Mouse (Mus musculus): ENCODE data around the gene Rab11fip4. TPM values are rescaled to one million over a fixed set of nuclear protein-coding genes. Genes with fewer than 3 reads are reported as not detected.

The Rab11fip4 gene
- total RNA-seq, 2 experiments from 2014 or later, result 169 to 172 TPM

DNA sequence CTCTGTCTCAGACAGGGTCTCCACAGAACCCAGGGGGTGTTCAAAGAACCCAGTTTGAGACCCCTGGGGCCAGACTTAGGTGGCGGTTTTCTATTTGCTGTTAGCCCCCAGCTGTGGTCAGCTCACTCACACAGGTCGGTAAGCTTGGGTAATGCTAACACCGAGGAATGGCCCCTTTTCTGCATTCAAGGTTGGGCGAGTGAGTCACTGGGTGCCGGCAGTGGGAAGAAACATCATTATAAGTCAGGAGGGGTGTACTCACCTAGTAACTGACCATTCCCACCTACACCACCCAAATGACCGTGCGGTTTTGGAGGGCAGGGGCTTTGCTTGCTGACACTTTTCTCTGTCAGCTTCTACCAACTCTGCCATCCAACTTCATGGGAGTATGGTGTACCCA, 64.6 kb downstream of the Rab11fip4 start:
- no peak for DNase-seq

DNA sequence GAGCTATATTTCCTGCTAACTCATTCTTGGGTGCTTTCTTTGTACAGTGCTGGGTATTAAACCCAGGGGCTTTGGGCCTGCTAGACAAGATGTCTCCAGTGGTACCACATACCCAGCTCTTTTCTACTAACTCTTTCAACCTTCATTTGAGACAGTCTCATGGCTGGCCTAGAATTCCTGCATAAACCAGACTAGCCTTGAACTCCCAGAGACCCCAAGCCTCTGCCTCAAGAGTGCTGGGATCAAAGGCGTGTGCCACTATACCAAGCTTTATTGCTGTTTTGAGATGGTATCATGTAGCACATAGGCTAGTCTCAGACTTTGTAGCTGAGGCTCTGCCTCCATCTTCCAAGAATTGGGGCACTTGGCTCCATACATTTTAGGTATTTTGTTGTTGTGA, 65.5 kb downstream of the Rab11fip4 start:
- no peak for DNase-seq

DNA sequence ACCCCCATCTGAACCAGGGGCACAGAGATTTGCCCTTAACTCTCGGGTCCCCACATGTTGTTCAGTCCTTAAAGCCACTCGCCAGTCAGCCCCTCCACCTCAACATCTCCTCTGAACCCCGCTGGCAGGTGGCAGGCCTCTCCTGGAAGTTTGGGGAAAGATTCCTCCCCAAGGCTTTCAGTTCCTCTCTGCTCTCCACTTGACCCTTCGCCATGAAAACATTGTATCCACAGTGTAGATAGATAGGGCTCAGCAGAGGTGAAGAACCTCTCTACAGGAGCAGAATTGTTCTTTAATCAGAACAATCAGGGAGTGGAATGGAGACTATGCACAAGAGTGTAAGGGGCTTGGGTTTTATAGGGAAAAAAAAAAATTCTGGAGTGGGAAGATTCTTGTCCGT, 66.0 kb downstream of the Rab11fip4 start:
- no peak for DNase-seq

DNA sequence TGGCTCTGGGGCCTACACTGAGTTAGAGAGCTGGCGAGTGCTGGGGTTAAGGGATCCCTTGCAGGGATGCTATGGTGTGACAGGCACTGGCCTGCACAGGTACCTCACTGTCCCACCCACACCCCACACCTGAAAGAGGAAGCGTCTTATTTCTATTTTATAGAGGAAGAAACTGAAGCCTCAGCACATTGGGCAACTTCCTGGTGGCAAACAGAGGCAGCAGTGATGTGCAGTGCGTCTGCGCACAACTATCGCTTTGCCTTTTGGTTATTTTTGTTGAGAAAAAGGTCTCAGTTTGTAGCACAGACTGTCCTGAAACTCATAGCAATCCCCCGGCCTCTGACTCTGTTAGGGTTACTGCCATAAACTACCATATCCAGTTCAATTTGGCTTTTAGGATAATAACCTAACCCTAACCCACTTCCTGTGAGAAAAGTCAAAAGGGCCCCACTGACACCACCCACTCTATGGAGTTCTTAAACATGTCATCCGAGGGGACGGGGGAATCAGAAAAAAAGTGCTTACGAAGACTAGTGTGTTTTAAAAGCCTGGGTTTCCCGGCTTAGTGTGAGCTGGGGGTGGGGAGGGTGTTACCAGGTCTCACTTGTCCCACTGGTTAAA, 67.3 kb downstream of the Rab11fip4 start:
- DNase-seq, result no peak

DNA sequence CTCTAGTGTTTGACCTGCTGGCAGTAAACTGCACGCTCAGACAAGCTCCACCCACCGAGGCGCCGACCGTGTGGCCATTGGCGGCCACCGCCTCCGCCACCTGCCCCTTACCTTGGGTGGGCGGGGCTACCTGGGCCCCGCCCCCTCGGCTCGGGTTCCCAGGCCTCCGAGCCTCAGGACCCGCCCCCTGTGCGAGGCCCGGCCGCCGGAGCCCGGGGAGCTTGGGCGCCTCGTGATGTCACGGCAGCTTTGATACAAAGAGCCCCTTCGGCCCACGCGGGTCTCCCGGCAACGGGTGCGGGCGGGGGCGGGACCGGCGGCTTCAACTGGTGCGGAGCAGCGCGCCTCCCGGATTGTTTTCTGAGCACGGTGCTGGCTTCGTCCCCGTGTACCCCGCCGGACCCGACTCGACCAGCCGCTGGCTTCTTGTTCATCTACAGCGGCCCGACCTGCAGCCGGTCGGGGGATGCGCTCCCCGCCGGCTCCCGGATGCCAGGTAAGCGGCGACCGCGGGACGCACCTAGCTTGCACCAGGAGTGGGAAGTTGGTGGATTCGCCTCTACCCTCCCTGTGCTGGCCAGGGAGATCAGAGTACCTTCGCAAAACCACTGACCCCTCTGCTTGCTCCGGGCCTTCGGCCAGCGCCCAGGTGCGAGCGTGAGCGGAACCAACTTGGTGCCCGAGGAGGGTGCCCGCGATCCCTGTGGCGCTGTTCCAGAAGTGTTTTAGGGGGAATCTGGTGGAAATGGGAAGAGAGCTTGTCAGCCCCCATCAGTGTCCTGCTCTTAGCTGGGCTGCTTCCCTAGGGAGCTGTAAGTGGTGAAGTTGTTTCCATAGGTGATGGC, 69.6 kb downstream of the Rab11fip4 start:
- peak; percentile 69 to 78 for DNase-seq

DNA sequence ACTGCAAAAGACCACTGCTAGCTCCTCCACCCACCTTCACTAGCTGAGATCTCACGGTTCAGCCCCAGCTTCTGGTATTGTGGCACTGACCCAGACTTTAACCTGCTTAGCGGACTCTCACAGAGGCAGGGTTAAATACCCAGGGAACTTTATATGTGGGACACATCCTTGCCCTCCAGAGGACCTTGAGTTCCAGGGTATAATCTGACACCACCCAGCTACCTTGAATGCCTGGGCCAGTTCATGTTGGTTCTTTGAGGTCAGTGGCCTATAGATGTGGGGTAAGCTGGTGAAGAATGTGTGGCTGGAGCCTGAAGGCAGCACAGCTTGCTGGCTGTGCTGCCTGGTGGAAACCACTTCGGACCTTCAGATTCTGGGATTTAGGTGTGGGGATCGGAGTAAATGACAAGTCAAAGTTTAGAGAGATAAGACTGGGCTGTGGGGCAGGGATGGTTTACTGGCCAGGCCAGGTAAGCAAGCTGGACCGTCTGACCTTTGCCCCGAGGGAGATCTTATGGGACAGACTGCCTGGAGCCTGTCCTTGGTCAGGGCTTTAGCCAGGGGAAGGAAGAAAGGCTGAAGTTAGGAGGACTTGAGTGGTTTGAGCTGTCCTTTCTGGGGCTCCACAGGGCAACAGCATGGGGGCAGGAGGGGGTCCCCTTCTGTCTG, 71.0 kb downstream of the Rab11fip4 start:
- DNase-seq, result no peak

DNA sequence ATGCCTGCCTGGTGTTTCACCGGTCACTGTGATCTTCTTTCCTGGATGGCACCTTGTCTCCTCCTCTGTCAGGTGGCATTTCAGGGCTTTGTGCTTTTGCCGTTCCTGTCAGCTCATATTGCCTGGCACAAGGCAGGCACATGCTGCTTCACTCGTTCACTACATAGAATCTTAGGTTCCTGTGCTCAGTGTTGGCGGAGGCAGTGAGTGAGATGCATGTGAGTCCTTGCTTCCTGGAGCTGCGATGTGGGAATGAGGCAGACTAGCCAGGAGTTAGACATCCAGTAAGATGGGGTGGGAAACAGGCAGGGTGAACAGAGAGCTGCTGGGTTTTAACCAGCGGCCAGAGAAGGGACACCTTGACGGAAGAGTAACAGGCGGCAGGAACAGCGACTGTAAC, 72.1 kb downstream of the Rab11fip4 start:
- no peak for DNase-seq

DNA sequence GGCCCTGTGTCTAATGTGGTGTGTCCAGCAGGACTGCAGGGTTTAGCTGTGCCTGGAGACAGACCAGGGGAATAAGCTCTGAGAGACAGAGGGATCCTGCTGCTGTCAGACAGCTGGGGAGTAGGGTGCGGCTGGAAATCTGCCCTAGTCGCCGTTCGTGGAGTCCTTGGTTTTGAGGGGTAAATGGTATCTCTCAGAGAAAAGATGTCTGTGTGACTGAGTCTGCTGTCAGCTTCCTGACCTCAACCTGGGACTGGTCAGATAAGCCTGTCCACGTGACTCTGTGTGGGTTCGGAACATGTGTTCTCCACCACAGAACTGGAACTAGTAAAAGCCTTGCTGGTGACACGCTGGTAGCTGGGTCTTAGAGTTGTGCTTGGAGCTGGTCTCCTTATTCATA, 72.6 kb downstream of the Rab11fip4 start:
- no peak for DNase-seq

DNA sequence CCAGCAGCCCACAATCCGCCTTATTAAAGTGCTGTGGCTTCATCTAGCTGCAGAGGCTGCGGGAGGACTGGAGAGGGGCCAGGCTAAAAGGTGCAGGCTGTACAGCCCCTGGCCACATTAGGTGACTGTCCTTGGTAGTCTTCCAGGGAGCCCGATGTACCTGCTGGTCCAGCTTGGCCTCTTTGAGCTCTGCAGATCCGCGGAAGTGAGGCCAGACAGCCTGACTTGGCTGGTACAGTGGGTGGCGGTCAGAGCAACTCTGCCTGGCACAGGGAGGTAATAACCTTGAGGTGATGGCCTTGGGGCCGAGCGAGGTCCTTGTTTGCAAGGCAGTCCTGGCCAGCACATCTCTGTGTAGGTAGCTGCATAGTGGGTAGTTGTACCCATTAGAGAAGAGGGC, 75.5 kb downstream of the Rab11fip4 start:
- DNase-seq, result no peak

DNA sequence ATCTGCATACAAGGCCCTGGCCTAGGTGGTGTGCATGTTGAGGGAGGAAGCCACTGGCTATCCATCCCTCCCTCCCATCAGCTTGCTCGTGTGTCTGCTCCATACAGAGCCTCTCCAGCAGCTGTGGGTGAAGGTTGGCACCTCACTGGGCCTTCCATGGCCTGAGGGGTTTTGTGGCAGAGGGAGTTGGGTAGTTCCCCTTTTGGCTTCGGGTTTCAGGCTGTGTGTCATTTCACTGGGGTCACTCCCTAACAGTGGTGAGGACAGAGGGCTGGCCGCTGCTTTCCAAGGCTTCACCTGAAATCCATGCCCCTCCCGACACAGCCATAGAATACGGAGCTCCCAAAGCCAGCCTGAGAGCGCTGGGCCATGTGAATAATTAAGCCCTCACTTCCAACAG, 78.2 kb downstream of the Rab11fip4 start:
- no peak for DNase-seq

DNA sequence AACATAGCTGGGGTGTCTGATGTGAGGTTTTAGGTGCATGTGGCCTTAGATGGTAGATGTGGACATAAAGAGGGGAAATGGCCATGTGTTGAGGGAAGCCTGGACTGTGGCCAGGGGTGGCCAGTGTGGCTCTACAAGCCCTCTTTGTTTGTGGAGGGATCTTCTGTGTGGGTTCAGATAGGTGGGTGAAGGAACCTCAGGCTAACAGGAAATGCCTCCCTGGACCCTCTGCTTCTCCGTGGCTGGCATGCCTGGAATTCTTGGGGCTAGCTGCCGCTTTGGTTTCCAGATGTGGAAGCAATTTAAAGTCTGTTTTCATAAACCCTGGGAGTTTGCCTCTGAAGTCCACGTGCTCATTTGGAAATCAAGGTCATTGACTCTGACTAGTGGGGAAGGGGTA, 78.9 kb downstream of the Rab11fip4 start:
- no peak for DNase-seq

DNA sequence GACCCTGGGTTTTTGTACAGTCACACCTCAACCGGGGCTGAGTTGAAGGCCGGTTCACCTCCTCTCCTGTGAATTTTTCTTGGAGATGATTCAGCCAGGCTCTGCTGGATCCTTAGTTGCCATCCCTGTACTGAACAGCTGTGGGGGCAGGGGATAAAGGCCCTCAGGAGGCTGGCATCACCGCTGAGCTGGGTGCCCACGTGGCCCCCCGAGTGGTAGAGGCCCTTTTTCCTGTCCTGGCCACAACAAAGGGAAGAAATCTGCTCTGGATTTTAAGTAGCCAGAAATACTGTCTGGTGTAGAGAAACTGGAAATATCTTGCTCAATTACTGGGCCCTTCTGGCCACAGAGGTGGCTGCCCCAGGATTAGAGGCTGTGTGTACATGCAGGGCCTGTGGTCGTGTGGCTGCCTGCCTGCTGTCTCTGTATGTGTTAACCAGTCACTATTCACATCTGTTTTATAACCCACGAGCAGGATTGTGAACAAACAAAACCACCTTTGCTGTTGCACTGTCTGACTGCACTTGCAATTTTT, 79.5 kb downstream of the Rab11fip4 start:
- no peak for DNase-seq

DNA sequence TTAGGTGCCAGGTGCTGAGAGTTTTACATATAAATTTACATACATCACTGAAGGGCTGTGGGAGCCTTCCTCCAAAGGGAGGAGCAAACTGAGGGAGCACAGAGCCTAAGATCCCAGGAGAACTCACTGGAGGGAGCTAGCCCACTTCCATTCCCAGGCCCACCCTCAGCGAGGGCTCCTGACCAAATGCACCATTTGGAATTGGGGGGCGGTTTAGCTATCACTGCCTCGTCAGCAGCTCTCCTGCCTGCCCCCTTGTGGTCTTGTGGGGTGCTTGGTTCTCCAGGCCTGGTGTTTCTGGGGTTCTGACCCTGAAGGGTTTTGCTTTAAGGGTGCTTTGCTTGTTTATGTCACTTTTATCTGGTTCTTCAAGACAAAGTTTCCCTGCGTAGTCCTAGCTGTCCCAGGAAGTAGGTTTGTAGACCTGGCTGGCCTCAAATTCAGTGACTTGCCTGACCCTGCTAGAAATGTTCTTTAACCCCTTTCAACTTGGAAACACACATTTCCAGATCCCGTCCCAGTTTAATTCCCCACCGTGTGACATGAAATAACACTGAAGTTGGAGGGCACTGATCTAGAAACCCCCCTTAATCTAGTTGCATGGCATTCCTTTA, 80.8 kb downstream of the Rab11fip4 start:
- no peak for DNase-seq

DNA sequence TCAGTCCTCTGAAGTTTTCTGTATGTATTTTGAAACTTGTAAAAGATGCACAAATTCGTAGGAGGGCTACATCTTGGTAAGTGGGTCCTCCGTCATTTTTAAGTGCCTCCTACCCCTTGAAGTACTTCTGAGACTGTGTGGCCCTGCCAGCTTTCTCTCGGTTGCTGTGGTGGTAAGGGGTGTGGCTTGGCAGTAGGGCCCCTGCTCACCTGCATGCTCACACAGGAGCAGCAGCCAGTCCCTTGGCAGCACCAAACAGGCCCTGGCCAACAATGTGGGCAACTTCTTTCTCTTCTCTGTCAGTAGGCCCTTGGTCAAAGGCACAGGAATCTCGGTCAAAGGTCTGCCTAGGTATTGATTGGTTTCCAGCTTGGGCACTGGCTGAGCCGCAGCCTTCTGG, 82.1 kb downstream of the Rab11fip4 start:
- DNase-seq, result no peak

DNA sequence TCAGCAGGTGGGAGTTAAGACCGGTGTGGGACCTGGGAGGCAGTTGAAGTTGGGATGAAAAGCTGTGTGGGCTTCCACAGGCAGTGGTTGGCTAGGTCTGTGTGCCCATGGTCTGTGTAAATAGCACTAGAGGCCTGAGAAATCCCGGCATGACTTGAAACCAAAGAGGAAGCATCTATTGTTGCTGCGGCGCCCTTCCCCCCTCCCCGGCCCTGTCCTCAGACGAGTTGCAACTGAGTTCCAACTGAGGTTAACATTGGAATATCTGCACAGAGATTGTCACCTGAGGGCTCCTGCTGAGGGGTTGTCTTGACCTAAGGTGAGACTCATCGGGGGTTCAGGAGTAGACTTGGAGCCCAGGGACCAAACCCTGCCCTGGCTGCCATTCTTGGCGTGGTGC, 82.7 kb downstream of the Rab11fip4 start:
- no peak for DNase-seq

DNA sequence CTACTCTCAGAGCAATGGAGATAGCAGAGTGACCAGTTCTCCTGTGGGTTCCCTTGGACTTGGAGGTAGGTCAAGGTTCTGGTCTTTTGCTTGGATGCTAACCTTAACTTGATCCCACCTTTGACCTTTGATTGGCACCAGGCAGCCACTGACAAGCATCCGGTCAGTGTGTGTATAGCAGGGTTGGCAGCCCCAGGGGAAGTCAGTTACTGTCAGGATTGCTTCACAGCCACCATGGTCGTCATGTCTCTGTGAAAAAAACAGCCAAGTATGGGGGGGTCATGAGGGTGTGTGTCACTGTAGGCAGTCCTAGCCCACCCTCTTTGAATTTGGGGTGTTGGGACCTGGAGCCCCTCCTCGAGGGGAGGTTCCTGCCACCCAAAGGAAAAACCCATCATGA, 83.2 kb downstream of the Rab11fip4 start:
- DNase-seq, result no peak

DNA sequence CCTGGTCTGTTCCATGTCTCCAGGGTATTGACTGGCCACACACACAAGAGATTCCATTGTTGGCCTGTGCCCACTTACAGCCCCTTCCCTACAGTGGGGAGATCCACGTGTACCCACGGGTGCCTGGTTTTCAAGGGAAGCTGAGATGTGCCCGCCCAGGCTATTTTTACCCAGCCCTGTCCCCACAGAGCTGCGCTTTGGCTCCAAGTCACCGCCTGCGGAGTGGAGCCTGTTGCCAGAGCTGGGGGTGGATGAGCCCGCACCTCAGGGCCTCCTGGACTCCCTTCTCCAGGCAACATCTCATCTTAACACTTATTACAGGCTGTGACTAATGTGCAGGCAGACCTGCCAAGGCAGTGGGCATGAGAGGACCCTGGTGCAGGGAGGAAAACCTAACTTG, 83.6 kb downstream of the Rab11fip4 start:
- peak; percentile 55 to 63 for DNase-seq

DNA sequence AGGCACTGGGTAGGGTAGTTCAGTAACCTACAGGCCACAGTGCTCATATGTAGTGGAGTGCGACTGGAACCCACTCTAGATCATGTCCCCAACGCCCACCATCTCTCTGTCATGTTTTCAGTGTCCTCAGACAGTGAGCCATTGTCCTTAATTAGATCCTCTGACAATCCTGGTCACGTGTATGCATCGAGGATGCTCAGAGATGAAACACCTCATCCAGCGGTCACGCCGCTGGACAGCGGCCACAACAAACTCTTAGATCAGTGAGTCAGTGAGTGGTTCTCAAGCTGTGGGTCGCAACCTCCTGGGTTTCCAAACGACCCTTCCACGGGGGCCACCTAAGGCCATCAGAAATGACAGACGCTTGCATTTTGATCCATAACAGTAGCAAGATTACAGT, 84.3 kb downstream of the Rab11fip4 start:
- DNase-seq, result no peak

DNA sequence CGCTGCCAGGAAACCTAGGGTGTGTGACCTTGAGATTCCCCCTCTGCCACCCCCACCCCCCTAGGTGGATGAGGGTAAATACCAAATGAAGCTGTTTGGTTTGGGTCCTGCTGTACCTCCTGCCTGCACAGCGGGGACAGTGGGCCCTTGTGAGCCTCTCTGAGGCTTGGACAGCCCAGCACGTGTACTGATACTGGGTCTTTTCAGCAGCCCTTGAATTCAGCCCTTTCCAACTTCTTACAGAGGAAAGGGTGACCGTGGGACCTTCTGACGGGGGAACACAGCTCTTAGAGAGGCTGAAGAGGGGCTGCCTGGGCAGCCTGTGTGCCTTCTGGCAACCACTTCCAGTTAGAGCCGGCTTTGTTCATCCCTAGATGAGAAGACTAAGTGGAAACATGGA, 85.0 kb downstream of the Rab11fip4 start:
- no peak for DNase-seq

DNA sequence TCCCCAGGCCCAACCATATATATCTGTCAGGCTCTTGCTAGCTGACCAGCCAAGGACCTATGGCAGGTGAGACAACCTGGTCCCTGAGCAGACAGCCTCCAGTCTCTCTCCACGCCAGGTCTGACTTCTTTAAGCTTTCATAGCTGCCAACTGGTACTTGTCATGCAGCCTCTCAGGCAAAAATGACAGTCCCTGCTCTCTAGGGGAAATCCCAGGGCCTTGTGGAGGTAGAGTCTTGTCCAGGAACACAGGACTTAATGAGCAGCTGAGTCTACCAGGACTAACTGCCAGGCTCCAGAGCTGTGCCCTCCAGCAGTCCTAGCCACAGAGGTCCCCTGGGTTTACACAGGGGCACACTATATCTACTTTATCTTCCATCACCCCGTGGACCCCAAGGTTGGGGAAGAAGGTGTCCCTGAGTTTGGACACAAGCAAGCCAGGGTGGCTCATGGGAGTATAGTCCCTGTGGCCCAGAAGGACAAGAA, 85.5 kb downstream of the Rab11fip4 start:
- no peak for DNase-seq

DNA sequence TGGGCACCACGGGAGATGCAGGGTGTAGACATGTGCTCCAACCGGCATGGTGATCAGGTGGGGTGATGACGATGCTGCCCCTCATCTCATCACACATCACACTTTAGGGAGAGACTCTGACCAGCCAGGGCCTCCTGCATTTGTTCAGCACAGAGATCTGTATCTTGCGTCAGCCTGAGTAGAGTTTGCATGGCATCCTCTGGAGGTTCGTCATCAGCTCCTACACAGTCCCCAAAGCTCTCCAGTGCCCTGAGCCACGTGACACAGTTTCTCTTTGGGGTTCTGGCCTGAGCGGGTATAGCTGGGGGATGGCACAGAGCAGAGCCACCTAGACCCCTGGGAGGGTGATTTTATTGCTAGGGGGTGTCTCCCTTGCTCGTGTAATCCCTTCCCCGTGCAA, 86.4 kb downstream of the Rab11fip4 start:
- DNase-seq, result no peak

DNA sequence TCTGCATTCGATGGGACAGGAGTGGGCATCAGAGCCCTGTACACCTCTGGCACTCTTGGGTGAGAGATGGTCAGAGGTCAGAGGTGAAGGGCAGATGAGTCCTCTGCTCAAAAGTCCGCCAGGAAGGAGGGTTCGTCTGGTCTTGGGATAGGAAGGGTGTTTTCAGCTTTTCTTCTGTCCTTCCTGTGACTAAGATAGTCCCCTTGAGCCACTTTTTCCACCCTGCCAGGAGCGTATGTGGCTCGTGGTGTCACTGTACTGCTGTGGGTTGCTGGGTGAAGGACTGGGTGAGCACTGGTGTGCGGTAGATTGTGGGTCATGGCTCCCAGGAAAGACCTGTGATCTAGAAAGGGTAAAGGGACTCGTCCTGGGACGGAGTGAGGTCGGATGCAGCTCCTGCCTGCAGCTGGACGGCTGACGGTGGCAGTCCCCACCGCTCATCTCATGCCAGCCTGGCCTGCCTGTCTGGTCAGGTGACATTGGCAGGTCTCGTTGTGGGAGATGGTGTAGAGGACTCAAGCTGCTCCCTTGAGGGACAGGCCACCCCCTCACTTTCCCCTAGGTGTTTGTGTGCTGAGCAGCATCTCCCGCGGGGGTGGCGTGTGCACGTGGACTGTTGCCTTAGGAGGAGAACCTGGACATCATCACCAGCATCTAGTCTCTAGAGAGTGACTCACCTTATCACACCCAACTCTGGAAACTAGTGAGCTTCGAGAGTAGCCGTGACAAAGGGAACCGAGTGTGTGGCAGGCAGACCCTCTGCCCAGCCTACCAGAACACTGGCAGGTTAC, 87.5 kb downstream of the Rab11fip4 start:
- no peak for DNase-seq
